Mouse (Mus musculus): ENCODE data around the gene 1700061G19Rik. TPM values are rescaled to one million over a fixed set of nuclear protein-coding genes. Genes with fewer than 3 reads are reported as not detected.

1700061G19Rik gene
- polyA plus RNA-seq, 1 experiment = 0.01 TPM

- Histone ChIP-seq H3K36me3 (ENCODE audit: control insufficient read depth, insufficient read depth) (no peaks in the 10 kb centered on the region), H3K79me2 (ENCODE audit: control insufficient read depth, insufficient read depth) (no peaks in the 10 kb centered on the region), H3K4me3 (no peak overlapping the region), H3K27me3 (ENCODE audit: control insufficient read depth, insufficient read depth, insufficient read length) (no peaks in the 10 kb centered on the region), H3ac (ENCODE audit: control insufficient read depth, insufficient read length) (no peak overlapping the region), H3K4me2 (ENCODE audit: low read depth) (no peak overlapping the region)
- TF ChIP-seq TCF12 (IDR thresholded peaks at IDR 0.05; ENCODE audit: insufficient read depth, poor library complexity, severe bottlenecking) = no peak
- TF ChIP-seq MYOG (IDR thresholded peaks at IDR 0.05; ENCODE audit: control insufficient read depth in 1 of 3, insufficient read depth in 1 of 3, insufficient read length in 2 of 3, low read depth in 2 of 3) = no peak
- no peak for TF ChIP-seq TCF3 (IDR thresholded peaks at IDR 0.05; ENCODE audit: insufficient read length, low read depth)
- no peak for TF ChIP-seq E2F4 (IDR thresholded peaks at IDR 0.05; ENCODE audit: insufficient read depth)
- TF ChIP-seq POLR2AphosphoS2 (IDR thresholded peaks at IDR 0.05; ENCODE audit: insufficient read length, low read depth) = no peak
Observed at GRCm38 (mm10) chr17:56883612-56884011, 8.3 kb downstream of the 1700061G19Rik start.

GRCm38 (mm10) chr17:56884331-56884730 is 9.1 kb downstream of the 1700061G19Rik start:
- TF ChIP-seq MAX (IDR thresholded peaks at IDR 0.05; ENCODE audit: low read depth) = no peak
- TF ChIP-seq MYOG (IDR thresholded peaks at IDR 0.05; ENCODE audit: control insufficient read depth in 1 of 3, insufficient read depth in 1 of 3, insufficient read length in 2 of 3, low read depth in 2 of 3) = no peak
- no peak for TF ChIP-seq CEBPB (IDR thresholded peaks at IDR 0.05; ENCODE audit: insufficient read depth, poor library complexity, severe bottlenecking)
- no peak for TF ChIP-seq POLR2A (IDR thresholded peaks at IDR 0.05; ENCODE audit: insufficient read length, low read depth)
- TF ChIP-seq TCF12 (IDR thresholded peaks at IDR 0.05; ENCODE audit: insufficient read depth, poor library complexity, severe bottlenecking) = no peak
- no peak for TF ChIP-seq REST (IDR thresholded peaks at IDR 0.05; ENCODE audit: insufficient read depth, insufficient read length)
- no peak for TF ChIP-seq E2F4 (IDR thresholded peaks at IDR 0.05; ENCODE audit: insufficient read depth)
- no peak for TF ChIP-seq USF1 (IDR thresholded peaks at IDR 0.05; ENCODE audit: low read depth)
- TF ChIP-seq POLR2AphosphoS2 (IDR thresholded peaks at IDR 0.05; ENCODE audit: insufficient read length, low read depth) = no peak
- TF ChIP-seq MYOD1 (IDR thresholded peaks at IDR 0.05; ENCODE audit: control insufficient read depth in 1 of 3, insufficient read length in 2 of 3, low read depth in 2 of 3) = no peak
- no peak for TF ChIP-seq TCF3 (IDR thresholded peaks at IDR 0.05; ENCODE audit: insufficient read length, low read depth)
- no peak for TF ChIP-seq SRF (IDR thresholded peaks at IDR 0.05; ENCODE audit: control insufficient read depth, insufficient read length, low read depth)
- H3K4me2 ChIP-seq (ENCODE audit: low read depth) = no peak overlapping the region
- H3K27me3 ChIP-seq (ENCODE audit: control insufficient read depth, insufficient read depth, insufficient read length) = no peaks in the 10 kb centered on the region
- no peaks in the 10 kb centered on the region for H3K36me3 ChIP-seq (ENCODE audit: control insufficient read depth, insufficient read depth)
- no peak overlapping the region for H3ac ChIP-seq (ENCODE audit: control insufficient read depth, insufficient read length)
- no peaks in the 10 kb centered on the region for H3K79me2 ChIP-seq (ENCODE audit: control insufficient read depth, insufficient read depth)
- H3K4me3 ChIP-seq = no peak overlapping the region

GRCm38 (mm10) chr17:56884809-56885208 is 9.5 kb downstream of the 1700061G19Rik start:
- Histone ChIP-seq H3K27me3 (ENCODE audit: control insufficient read depth, insufficient read depth, insufficient read length) (no peaks in the 10 kb centered on the region), H3K36me3 (ENCODE audit: control insufficient read depth, insufficient read depth) (no peaks in the 10 kb centered on the region), H3K4me2 (ENCODE audit: low read depth) (no peak overlapping the region), H3K4me3 (no peak overlapping the region), H3K79me2 (ENCODE audit: control insufficient read depth, insufficient read depth) (no peaks in the 10 kb centered on the region), H3ac (ENCODE audit: control insufficient read depth, insufficient read length) (no peak overlapping the region)
- TF ChIP-seq MAX (IDR thresholded peaks at IDR 0.05; ENCODE audit: low read depth) = no peak
- TF ChIP-seq POLR2AphosphoS2 (IDR thresholded peaks at IDR 0.05; ENCODE audit: insufficient read length, low read depth) = peak; percentile 48
- TF ChIP-seq REST (IDR thresholded peaks at IDR 0.05; ENCODE audit: insufficient read depth, insufficient read length) = no peak
- TF ChIP-seq TCF12 (IDR thresholded peaks at IDR 0.05; ENCODE audit: insufficient read depth, poor library complexity, severe bottlenecking) = no peak
- TF ChIP-seq E2F4 (IDR thresholded peaks at IDR 0.05; ENCODE audit: insufficient read depth) = no peak
- no peak for TF ChIP-seq CEBPB (IDR thresholded peaks at IDR 0.05; ENCODE audit: insufficient read depth, poor library complexity, severe bottlenecking)

- Histone ChIP-seq H3K4me2 (ENCODE audit: low read depth) (no peak overlapping the region), H3K27me3 (ENCODE audit: control insufficient read depth, insufficient read depth, insufficient read length) (no peaks in the 10 kb centered on the region), H3ac (ENCODE audit: control insufficient read depth, insufficient read length) (no peak overlapping the region), H3K79me2 (ENCODE audit: control insufficient read depth, insufficient read depth) (no peaks in the 10 kb centered on the region), H3K4me3 (no peak overlapping the region), H3K36me3 (ENCODE audit: control insufficient read depth, insufficient read depth) (peaks cover 7% of the 10 kb centered on the region)
- TF ChIP-seq POLR2A (IDR thresholded peaks at IDR 0.05; ENCODE audit: insufficient read length, low read depth) (no peak), USF1 (IDR thresholded peaks at IDR 0.05; ENCODE audit: low read depth) (no peak), TCF3 (IDR thresholded peaks at IDR 0.05; ENCODE audit: insufficient read length, low read depth) (no peak), E2F4 (IDR thresholded peaks at IDR 0.05; ENCODE audit: insufficient read depth) (no peak)
Observed at GRCm38 (mm10) chr17:56888050-56888449, 12.8 kb downstream of the 1700061G19Rik start.

- TF ChIP-seq SRF (IDR thresholded peaks at IDR 0.05; ENCODE audit: control insufficient read depth, insufficient read length, low read depth) = no peak
- H3K79me2 ChIP-seq (ENCODE audit: control insufficient read depth, insufficient read depth) = no peaks in the 10 kb centered on the region
- no peaks in the 10 kb centered on the region for H3K27me3 ChIP-seq (ENCODE audit: control insufficient read depth, insufficient read depth, insufficient read length)
- H3K4me2 ChIP-seq (ENCODE audit: low read depth) = no peak overlapping the region
- H3K4me3 ChIP-seq = no peak overlapping the region
- H3ac ChIP-seq (ENCODE audit: control insufficient read depth, insufficient read length) = no peak overlapping the region
- peaks cover 7% of the 10 kb centered on the region for H3K36me3 ChIP-seq (ENCODE audit: control insufficient read depth, insufficient read depth)
Observed at GRCm38 (mm10) chr17:56890018-56890417, 14.7 kb downstream of the 1700061G19Rik start.

- Histone ChIP-seq H3K27me3 (ENCODE audit: control insufficient read depth, insufficient read depth, insufficient read length) (no peaks in the 10 kb centered on the region), H3ac (ENCODE audit: control insufficient read depth, insufficient read length) (no peak overlapping the region), H3K4me3 (no peak overlapping the region), H3K4me2 (ENCODE audit: low read depth) (no peak overlapping the region), H3K36me3 (ENCODE audit: control insufficient read depth, insufficient read depth) (peaks cover 7% of the 10 kb centered on the region), H3K79me2 (ENCODE audit: control insufficient read depth, insufficient read depth) (no peaks in the 10 kb centered on the region)
- TF ChIP-seq CEBPB (IDR thresholded peaks at IDR 0.05; ENCODE audit: insufficient read depth, poor library complexity, severe bottlenecking) = no peak
- no peak for TF ChIP-seq POLR2AphosphoS2 (IDR thresholded peaks at IDR 0.05; ENCODE audit: insufficient read length, low read depth)
- no peak for TF ChIP-seq E2F4 (IDR thresholded peaks at IDR 0.05; ENCODE audit: insufficient read depth)
- no peak for TF ChIP-seq POLR2A (IDR thresholded peaks at IDR 0.05; ENCODE audit: insufficient read length, low read depth)
- no peak for TF ChIP-seq SRF (IDR thresholded peaks at IDR 0.05; ENCODE audit: control insufficient read depth, insufficient read length, low read depth)
Observed at GRCm38 (mm10) chr17:56895368-56895918, 20.2 kb downstream of the 1700061G19Rik start.
